In the genomic region with DNA sequence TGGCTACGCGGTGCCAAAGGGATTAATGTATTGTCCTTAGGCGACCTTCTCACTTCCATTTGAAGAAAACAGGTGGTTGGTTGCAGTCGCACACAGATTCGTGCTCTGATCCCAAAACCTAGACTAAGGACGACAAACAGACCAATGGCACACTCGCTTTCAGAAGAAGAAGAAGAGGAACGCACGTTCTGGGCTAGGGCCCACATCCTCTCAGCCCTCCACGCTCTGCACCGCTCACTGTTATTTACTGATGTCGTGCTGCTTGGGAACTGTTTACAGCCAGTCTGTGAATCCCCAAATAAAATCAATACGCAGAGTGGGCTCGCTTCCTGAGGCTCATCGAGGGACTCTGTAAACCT, we compare ENCODE assay signal across 8 mouse cellular contexts. TPM values are rescaled to one million over a fixed set of nuclear protein-coding genes. Genes with fewer than 3 reads are reported as not detected.
DNase-seq lines count a peak whose midpoint lies in the region; ATAC-seq and TF ChIP-seq lines count a peak whose summit lies in the region.

No protein-coding gene starts in this region.

- H3K27ac ChIP-seq in gastrocnemius, adult 2 months, result peak overlapping the region; percentile 95
- no peak overlapping the region for H3K27ac ChIP-seq in liver, embryonic 13.5 days
- peak overlapping the region; percentile 88 for H3K27ac ChIP-seq in stomach, embryonic 16.5 days (ENCODE audit: low read length)

- ATAC-seq in liver, embryonic 13.5 days (ENCODE audit: low read depth), result peak; percentile 54
- ATAC-seq in stomach, embryonic 16.5 days (ENCODE audit: insufficient read depth, low FRiP score), result peak; percentile 19; the same call in 1 of the 2 replicates

- intact Hi-C loops in gastrocnemius, adult 2 months (cut with DNase I), result no loop called here
- intact Hi-C loops in gastrocnemius, postnatal 36 days (cut with DNase I), result no loop called here
- intact Hi-C loops in left cerebral cortex, postnatal 4 days (cut with DNase I), result no loop called here

- H3K9me3 ChIP-seq in liver, embryonic 13.5 days (replicated peaks), result no peaks in the 10 kb centered on the region
- no peaks in the 10 kb centered on the region for H3K9me3 ChIP-seq in stomach, embryonic 16.5 days (replicated peaks; ENCODE audit: control insufficient read depth, low read length)

- no peak for TF ChIP-seq CTCF in gastrocnemius, adult 2 months (IDR thresholded peaks at IDR 0.05)

- no peak for DNase-seq in gastrocnemius, adult 2 months
- no peak for DNase-seq in gastrocnemius, postnatal 36 days
- peak; percentile 23 for DNase-seq in thymus, postnatal 0 days (ENCODE audit: low spot score)
- DNase-seq in thymus, postnatal 10 days (ENCODE audit: low spot score in 2 of 2), result no peak
- DNase-seq in liver, embryonic 13.5 days, result no peak
- DNase-seq in adrenal gland, adult (ENCODE audit: inconsistent age in 2 of 2, low spot score in 1 of 2), result no peak
- DNase-seq in left cerebral cortex, postnatal 4 days, result no peak

- H3K4me3 ChIP-seq in gastrocnemius, adult 2 months, result peak overlapping the region; percentile 70
- peak overlapping the region; percentile 46 for H3K4me3 ChIP-seq in liver, embryonic 13.5 days (replicated peaks)
- peak overlapping the region; percentile 35 for H3K4me3 ChIP-seq in stomach, embryonic 16.5 days (replicated peaks; ENCODE audit: low read length)

- H3K27me3 ChIP-seq in liver, embryonic 13.5 days, result no peaks in the 10 kb centered on the region
- no peaks in the 10 kb centered on the region for H3K27me3 ChIP-seq in stomach, embryonic 16.5 days (ENCODE audit: control insufficient read depth, insufficient read depth, low read length)

- H3K4me2 ChIP-seq in liver, embryonic 13.5 days, result peak overlapping the region; percentile 69
- H3K4me2 ChIP-seq in stomach, embryonic 16.5 days (ENCODE audit: low read depth, low read length), result peak overlapping the region; percentile 57

- 25% methylated on average over 15 of the region's 15 CpGs for WGBS in liver, embryonic 13.5 days (ENCODE audit: insufficient replicate concordance)
- 20% methylated on average over 15 of the region's 15 CpGs for WGBS in stomach, embryonic 16.5 days

- H3K9ac ChIP-seq in liver, embryonic 13.5 days, result peak overlapping the region; percentile 52; the same call in 1 of the 2 replicates
- no peak overlapping the region for H3K9ac ChIP-seq in stomach, embryonic 16.5 days (ENCODE audit: low read length)

- no peaks in the 10 kb centered on the region for H3K36me3 ChIP-seq in liver, embryonic 13.5 days
- H3K36me3 ChIP-seq in stomach, embryonic 16.5 days (ENCODE audit: control insufficient read depth, insufficient read depth, low read length), result no peaks in the 10 kb centered on the region

- peaks cover 17% of the 10 kb centered on the region for H3K4me1 ChIP-seq in liver, embryonic 13.5 days (replicated peaks)
- H3K4me1 ChIP-seq in stomach, embryonic 16.5 days (ENCODE audit: control insufficient read depth, insufficient read depth, low read length), result no peaks in the 10 kb centered on the region

RNA-seq across cellular contexts. Expression of gene Map2k6, which starts 18.6 kb away (rescaled TPM):
- 10 to 100 TPM; 38.0 to 50.1 TPM for total RNA-seq in gastrocnemius, adult 2 months (2021)
- total RNA-seq in gastrocnemius, postnatal 36 days (2021), result 10 to 100 TPM; 43.6 to 50.1 TPM
- 16.6 and 17.8 TPM in 2 replicates for polyA plus RNA-seq in thymus, postnatal 0 days (2015; fragmentation: Nextera tagmentation; extraction: Ambion mirVana)
- polyA plus RNA-seq in liver, embryonic 13.5 days (2015; fragmentation: Nextera tagmentation; extraction: Ambion mirVana), result 4.4 and 6.5 TPM in 2 replicates
- polyA plus RNA-seq in stomach, embryonic 16.5 days (2015; fragmentation: Nextera tagmentation; extraction: Ambion mirVana), result 16.9 and 17.6 TPM in 2 replicates
- 10 to 100 TPM; 33.0 to 35.7 TPM for total RNA-seq in left cerebral cortex, postnatal 4 days (2021)

RNA-seq across cellular contexts. Expression of gene Abca5, which starts 42.8 kb away (rescaled TPM):
- 10 to 100 TPM; 12.2 to 12.9 TPM for total RNA-seq in gastrocnemius, adult 2 months (2021)
- 1 to 10 TPM; 7.2 to 7.3 TPM for total RNA-seq in gastrocnemius, postnatal 36 days (2021)
- 1.2 and 1.6 TPM in 2 replicates for polyA plus RNA-seq in thymus, postnatal 0 days (2015; fragmentation: Nextera tagmentation; extraction: Ambion mirVana)
- polyA plus RNA-seq in liver, embryonic 13.5 days (2015; fragmentation: Nextera tagmentation; extraction: Ambion mirVana), result 0.29 and 0.58 TPM in 2 replicates
- 3.8 and 4.3 TPM in 2 replicates for polyA plus RNA-seq in stomach, embryonic 16.5 days (2015; fragmentation: Nextera tagmentation; extraction: Ambion mirVana)
- total RNA-seq in left cerebral cortex, postnatal 4 days (2021), result 10 to 100 TPM; 32.4 to 32.7 TPM
